Mouse (Mus musculus): ENCODE measurements around the gene Phf7.

The Phf7 gene

DNA sequence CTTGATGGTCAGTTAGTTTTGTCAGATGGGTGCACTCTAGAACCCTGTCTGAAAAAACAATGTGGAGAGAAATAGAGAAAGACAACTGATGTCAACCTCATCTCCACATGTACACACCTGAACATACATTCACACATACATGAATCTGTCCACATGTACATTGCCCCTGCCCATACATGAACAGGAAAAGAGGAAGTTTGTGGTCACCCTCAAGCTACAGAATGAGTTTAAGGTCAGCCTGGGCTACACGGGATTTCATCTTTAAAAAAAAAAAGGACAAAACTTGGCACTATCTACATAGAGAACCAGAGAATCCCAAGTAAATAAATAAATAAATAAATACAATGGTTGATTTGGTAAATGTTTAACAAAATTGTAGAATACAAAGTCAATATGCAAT lies 6.3 kb downstream of the Phf7 start:
- no peak for TF ChIP-seq GATA4 (IDR thresholded peaks at IDR 0.05; ENCODE audit: insufficient replicate concordance, low read length)

DNA sequence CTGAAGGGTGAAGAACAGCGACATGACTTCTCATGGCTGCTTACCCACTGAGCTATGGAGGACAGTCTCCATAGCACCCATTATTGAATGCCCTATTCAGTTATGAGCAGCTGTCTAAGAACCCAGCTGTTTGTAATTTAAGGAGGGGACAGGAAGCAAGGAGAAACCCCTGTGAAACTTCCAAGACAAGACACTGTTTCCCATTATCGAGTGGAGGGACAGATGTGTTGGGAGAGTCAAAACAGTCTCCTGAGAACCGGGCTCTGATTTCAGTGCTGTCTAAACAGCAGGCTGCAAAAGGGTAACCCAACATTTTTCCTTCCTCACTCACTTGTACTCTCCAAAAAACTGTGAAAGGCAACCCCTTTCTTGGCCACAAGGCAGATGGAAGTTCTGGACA lies 10.6 kb downstream of the Phf7 start:
- no peak for TF ChIP-seq GATA4 (IDR thresholded peaks at IDR 0.05; ENCODE audit: insufficient replicate concordance, low read length)

DNA sequence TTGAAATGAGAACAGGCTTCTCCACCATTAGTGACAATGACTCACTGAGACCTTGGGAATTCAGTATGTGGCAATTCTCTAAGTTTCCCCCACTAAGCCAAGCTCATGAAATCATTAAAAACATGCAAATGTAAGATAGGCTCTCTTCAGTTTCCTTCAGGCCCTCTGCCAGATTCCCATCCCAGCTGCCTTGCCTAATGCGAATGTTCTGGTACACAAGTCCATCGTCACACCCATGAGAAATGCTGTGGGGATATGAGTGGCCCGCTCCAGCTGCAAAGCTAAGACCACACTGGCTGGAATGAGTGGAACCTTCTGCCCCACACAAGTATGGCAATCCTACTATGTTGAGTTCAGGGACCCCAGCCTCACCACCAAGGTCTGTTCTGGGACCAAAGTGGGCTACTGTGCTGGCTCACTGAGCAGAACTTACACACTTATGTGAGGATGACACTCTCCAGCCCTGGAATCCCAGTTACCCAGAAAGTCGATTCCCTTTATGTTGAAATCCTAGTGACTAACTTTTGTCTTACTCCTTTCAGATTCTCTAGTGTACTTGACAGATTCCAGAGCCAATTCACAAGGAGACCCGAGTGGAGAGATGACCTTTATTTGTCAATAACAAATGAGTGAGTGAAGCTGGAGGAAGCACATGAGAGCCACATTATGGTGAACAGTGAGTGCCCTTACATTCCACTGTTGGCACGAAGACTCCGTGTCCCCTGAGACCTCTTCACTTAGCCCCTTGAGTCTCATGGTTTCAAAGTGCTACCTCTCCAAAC lies 13.8 kb downstream of the Phf7 start:
- TF ChIP-seq GATA4 (IDR thresholded peaks at IDR 0.05; ENCODE audit: insufficient replicate concordance, low read length), result no peak

DNA sequence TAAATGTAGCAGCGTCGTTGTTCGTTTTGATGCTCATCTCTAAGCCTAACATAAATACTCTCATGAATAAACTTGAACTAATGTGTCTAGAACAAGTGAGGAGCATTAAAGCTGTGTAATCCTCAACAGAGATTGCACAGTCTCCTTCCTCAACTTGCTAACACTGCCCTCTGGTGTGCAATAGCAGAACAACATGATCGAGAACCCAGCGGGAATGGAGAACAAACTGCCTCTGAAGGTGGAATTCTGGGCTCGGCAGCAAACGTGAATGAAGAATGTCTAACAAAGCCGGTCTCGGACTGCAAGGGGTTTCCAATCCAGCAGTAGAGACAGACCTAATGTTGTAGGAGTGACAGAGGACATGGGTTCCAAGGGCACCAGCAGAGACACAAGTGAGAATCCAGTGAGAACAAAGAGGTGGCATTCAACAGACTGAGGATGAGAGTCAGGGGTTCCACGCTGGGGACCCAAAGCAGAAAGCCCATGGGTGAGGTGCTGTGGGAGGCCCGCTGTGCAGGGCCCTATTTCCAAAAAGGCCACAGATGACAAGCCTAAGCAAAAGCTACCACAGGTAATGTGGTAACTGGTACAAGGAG lies 17.0 kb downstream of the Phf7 start:
- TF ChIP-seq GATA4 (IDR thresholded peaks at IDR 0.05; ENCODE audit: insufficient replicate concordance, low read length), result no peak

DNA sequence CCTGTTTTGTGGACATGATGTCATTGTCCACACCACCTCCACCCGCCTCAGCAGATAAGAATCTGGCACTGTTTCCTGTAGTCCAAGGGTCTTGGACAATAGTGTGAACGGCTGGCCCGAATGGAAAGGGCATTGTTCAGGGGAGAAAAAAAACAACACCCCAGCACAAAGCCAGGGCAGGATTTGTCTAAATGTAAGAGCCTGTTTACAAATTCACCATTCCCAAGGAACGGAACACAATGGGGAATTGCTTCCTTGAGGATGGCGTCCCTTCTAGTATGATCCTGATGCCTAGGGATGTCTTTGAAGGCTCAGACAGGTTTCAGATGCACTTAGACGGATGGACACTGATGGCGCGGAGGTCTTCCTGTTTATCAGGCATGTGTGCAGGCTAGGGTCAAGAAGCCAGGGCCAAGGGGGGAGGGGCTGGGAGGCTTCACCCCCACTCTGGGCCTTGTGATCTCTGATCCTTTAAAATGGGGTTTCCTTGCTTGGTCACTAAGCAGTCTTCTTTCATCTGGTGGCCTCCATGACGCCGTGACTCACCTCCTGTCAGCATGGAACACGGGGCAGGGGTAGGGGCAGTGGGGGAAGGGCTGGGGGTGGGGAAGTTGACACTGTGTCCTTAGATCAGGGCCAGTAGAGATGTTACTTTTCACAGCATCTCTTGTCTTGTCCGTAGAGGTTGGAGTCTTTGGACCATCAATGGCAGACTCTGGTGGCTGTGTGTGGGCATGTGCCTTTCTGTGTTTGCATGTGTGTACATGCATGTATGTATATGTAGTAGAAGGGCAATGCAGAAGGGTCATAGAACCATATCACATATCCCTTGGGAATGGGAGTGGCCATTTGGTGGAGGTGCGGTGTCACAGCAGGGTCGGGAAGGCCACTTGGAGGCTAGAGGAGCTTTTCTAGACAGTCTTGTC lies 17.8 kb downstream of the Phf7 start:
- TF ChIP-seq GATA4 (IDR thresholded peaks at IDR 0.05; ENCODE audit: insufficient replicate concordance, low read length), result no peak

DNA sequence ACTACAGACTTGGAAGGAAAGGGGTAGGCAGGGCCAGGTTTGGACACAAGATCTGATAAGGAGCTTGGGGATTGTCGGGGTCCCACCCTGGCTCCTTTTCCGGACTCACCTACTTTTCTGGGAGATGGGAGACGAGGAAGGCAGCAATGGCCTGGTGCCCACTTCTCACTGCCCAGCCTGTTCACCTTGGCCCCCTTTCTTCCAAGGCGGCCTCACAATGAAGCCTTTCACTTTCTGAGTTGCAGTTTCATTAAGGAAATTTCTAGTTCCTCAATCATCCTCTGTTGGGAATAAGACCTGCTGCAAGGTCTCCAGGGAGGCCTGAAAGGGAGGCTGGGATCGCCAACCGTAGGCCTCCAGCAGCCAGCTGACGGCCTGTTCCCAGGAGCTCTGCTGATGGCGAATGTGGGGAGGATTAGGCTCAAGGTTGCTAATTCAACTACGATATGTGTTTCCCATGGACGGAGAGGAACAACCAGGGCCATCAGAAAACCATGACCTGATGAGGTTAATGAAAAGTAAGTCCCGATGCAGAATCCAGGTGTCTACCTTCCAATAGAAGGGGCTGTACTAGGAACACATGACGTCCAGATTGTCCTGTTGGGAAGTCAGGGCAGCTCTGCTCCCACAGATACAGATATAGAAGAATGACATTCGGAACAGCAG lies 18.6 kb downstream of the Phf7 start:
- no peak for TF ChIP-seq GATA4 (IDR thresholded peaks at IDR 0.05; ENCODE audit: insufficient replicate concordance, low read length)

DNA sequence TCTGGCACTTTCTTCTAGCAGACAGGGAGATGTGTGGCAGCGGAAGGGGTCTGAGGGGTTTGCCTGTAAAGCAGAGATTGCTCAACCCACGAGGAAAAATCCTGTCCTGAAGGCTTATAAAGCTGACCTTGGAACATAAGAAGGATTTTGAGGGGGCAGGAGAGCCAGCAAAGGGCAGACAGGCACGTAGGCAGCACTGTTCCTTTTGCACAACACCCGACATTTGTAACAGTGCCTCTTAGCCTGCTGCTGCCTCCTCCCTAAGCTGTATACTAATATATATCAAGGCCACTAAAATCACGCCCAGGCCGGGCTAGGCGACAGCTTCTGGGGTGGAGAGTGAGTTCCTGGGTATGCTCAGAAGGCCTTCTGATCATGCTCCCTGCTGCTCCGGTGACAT lies 20.7 kb downstream of the Phf7 start:
- TF ChIP-seq GATA4 (IDR thresholded peaks at IDR 0.05; ENCODE audit: insufficient replicate concordance, low read length), result no peak

DNA sequence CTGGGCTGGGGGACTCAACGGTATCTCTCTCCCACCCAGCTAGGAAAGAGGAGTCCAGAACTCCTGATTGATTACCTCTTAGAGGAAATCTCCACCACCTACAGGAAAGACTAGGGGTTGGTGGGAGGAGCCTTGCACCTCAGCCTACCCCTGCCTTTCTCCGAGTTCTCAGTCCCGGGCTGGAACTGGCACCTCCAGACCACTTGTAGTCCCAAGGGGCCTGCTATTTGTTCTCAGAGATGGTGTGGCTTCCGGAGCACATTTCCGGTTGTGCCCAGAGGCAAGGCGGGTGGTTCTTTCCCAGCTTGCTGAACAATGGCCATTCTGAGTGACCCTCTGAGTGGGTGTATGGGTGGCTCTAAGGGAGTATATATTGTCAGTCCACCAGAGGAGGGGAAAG lies 22.9 kb downstream of the Phf7 start:
- TF ChIP-seq GATA4 (IDR thresholded peaks at IDR 0.05; ENCODE audit: insufficient replicate concordance, low read length), result no peak

DNA sequence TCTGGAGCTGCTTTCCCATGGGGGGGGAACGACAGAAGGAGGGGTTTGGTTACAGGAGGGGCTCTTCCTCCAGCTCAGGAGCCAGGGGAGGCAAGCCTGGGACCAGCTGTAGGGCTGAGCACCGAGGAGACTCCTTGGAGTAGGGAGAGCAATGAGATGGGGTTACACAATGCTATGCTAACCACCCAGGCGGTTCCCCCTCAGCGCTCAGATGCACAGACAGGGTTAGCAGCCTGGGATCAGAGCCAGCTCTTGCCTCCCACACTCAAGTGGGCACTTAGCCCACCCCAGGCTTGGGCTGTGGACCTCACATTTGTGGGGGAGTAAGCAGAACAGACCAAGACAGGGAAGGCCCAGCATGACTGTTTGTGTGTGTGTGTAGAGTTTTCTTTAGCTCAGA lies 24.1 kb downstream of the Phf7 start:
- TF ChIP-seq GATA4 (IDR thresholded peaks at IDR 0.05; ENCODE audit: insufficient replicate concordance, low read length), result no peak

DNA sequence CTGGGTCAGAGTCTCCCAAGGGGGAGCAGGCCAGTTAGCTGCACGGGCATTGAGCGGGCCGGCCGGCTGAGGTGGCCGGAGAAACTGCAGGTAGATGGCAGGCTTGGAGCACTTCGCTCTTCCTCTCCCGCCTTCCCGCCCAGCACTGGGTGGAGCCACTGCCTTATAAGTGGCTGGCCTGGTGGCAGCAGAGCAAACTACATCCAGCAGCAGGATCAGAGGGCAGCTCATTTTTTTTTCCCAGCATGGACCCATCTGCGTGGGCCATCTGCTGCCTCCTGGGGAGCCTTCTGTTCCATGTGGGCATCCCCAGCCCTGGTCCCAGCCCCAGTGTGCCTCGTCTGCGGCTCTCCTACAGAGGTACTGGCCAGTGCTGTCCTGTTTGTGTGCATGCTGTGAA lies 33.5 kb downstream of the Phf7 start, which contains the start of gene Sema3g:
Gene Sema3g, plus strand, starts transcription at position 195 of the 400 bp plus-strand sequence.
- TF ChIP-seq GATA4 (IDR thresholded peaks at IDR 0.05; ENCODE audit: insufficient replicate concordance, low read length), result no peak

DNA sequence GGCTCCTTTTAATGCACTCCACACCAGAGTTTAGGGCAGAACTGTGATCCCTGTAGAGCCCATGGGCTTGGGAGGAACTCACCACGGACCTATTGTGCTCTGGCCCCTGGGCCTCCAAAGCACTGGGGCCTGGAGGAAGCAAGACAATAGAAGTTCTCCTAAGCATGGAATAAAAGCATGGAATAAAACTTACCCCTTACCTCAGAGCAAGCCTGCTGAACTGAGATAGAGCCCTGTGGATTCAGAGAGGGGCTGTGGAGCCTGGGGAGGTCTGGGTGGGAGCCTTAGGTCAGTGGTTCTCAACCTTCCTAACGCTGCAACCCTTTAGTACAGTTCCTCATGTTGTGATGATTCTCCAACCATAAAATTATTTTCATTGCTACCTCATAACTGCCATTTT lies 34.3 kb downstream of the Phf7 start, which contains the start of gene Nisch:
Gene Nisch, minus strand, starts transcription at position 101 of the 400 bp plus-strand sequence.
- no peak for TF ChIP-seq GATA4 (IDR thresholded peaks at IDR 0.05; ENCODE audit: insufficient replicate concordance, low read length)

DNA sequence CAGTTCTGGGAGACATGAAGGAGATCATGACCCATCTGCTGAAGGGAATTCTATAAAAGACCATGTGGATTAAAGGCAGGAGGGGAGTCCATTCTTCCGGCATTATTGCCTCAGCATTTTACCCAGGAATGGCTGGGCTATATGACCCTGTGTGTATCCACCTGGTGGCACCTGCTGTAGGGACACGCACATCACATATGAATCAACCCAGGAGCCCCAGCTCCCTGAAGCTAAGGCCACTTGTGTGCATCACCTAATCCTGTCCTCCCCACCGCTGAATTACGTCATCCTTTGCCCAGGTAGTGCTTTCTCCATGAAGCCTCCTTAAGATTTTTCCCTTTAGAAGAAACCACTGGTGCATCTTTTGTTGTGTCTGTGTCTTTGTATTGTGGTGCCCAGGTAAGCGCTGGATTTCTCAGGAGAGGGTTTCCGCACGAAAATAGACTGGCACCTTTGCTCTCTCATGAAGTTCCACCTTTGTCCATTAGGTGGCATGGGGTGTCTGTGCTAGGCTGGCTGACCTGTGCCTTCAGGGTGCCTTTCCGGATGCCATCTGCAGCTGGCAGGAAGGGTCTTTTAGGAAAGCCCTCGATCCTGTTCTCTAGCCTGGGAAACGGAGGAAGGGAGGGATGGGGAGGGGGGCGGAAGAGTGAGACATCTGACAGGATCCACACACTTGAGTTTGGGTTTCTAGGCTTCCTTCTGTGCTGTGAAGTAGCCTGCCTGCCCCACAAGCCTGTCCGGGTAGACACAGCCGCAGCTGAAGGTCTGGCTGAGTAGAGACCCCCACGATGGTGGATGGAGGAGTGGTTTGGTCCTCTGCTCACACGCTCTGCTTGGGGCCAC lies 35.7 kb downstream of the Phf7 start:
- no peak for TF ChIP-seq GATA4 (IDR thresholded peaks at IDR 0.05; ENCODE audit: insufficient replicate concordance, low read length)

DNA sequence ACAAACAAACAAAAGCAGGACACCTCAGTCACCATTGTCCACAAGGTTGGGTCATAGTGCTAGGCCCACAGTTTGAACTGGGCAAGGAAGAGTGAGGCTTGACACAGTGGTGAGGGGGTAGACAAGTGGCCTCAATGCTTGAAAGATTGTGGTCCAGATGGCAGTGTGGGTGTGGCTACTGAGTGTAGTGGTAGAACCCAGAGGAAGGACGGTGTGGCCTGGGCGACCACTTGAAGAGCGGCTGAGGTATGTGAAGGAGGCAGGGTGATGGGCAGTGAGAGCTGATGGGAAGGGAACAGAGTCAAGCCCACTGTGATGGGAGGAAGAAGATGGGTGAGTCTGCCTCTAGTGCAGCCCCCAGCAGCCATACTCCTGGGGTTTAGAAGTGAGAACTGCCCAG lies 36.4 kb downstream of the Phf7 start:
- no peak for TF ChIP-seq GATA4 (IDR thresholded peaks at IDR 0.05; ENCODE audit: insufficient replicate concordance, low read length)

DNA sequence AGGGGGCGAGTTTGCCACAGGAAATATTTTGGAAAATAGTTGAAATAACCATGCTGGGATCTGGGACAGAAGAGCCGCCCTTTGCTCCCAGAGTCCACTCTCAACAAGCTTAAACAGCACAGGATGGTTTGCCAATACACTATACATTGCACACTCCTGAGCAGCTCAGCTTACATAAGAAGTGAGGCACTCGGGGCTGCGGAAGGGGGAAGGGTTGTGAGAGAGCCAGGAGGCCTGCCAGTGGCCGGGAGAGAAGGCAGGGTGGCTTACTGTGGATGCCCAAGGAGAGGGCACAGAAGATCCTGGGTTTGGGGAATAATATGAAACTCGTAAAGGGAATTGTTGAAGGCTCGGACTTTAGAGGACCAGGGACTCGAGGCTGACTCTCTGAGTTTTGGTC lies 37.2 kb downstream of the Phf7 start:
- no peak for TF ChIP-seq GATA4 (IDR thresholded peaks at IDR 0.05; ENCODE audit: insufficient replicate concordance, low read length)

Data from liver, adult (tissue).